Mouse (Mus musculus) erythroid progenitor cell, adult 5-6 weeks (primary cell): Measurements from ENCODE around the gene Ctnnbl1. TPM values are rescaled to one million over a fixed set of nuclear protein-coding genes. Genes with fewer than 3 reads are reported as not detected.

Source experiments
- ATAC-seq: replicated peaks from 2 replicates; pipeline ENCODE4 v1.8.0; 2016; ENCODE audit warnings: moderate number of reproducible peaks, mild to moderate bottlenecking, moderate TSS enrichment, inconsistent platforms; ENCODE audit not compliant: poor library complexity, low FRiP score, severe bottlenecking
- total RNA-seq, 2 experiments: library from RNA; stranded (forward) in 1 of 2; stranded (reverse) in 1 of 2; fragments of 150-400 nt in 1 of 2; fragments of 186-747, 209-891 nt in 1 of 2; gene quantifications; 2 replicates each; pipeline versions ENCODE4 v1.2.3 to v1.2.4; 2015 to 2017; ENCODE audit warnings: low replicate concordance in 2 of 2

Gene Ctnnbl1
- total RNA-seq, 2 experiments from 2014 or later: 4.2 to 9.5 TPM

GRCm38 (mm10) chr2:157790836-157791495 is 53.8 kb downstream of the Ctnnbl1 start:
- no peak for ATAC-seq

GRCm38 (mm10) chr2:157791528-157792162 is 54.4 kb downstream of the Ctnnbl1 start:
- no peak for ATAC-seq

GRCm38 (mm10) chr2:157792840-157793552 is 55.8 kb downstream of the Ctnnbl1 start:
- ATAC-seq: no peak

GRCm38 (mm10) chr2:157793851-157794332 is 56.7 kb downstream of the Ctnnbl1 start:
- ATAC-seq: no peak

GRCm38 (mm10) chr2:157795627-157796423 is 58.6 kb downstream of the Ctnnbl1 start:
- ATAC-seq: no peak

GRCm38 (mm10) chr2:157799533-157799932 is 62.3 kb downstream of the Ctnnbl1 start:
- ATAC-seq: no peak

- no peak for ATAC-seq
Observed at GRCm38 (mm10) chr2:157800288-157800687, 63.1 kb downstream of the Ctnnbl1 start.

GRCm38 (mm10) chr2:157800746-157801501 is 63.7 kb downstream of the Ctnnbl1 start:
- ATAC-seq: no peak

GRCm38 (mm10) chr2:157801505-157802357 is 64.5 kb downstream of the Ctnnbl1 start:
- no peak for ATAC-seq

GRCm38 (mm10) chr2:157802666-157803065 is 65.5 kb downstream of the Ctnnbl1 start:
- ATAC-seq: no peak

- no peak for ATAC-seq
Observed at GRCm38 (mm10) chr2:157804388-157804787, 67.2 kb downstream of the Ctnnbl1 start.

- no peak for ATAC-seq
Observed at GRCm38 (mm10) chr2:157805091-157805490, 67.9 kb downstream of the Ctnnbl1 start.

- no peak for ATAC-seq
Observed at GRCm38 (mm10) chr2:157807076-157807475, 69.9 kb downstream of the Ctnnbl1 start.

GRCm38 (mm10) chr2:157807621-157808367 is 70.6 kb downstream of the Ctnnbl1 start:
- ATAC-seq: no peak

GRCm38 (mm10) chr2:157808368-157808923 is 71.2 kb downstream of the Ctnnbl1 start:
- no peak for ATAC-seq

- no peak for ATAC-seq
Observed at GRCm38 (mm10) chr2:157809341-157809740, 72.1 kb downstream of the Ctnnbl1 start.

- no peak for ATAC-seq
Observed at GRCm38 (mm10) chr2:157810749-157811148, 73.5 kb downstream of the Ctnnbl1 start.
